Mouse (Mus musculus) monocyte, adult 2 months (primary cell): ENCODE data around the gene Rexo1.

Experiments
- DNase-seq, 2 experiments: peaks; one replicate each; pipeline ENCODE4 v3.0.0; 2022; ENCODE audit warnings: low spot score in 2 of 2, low read depth in 1 of 2

The Rexo1 gene

DNA sequence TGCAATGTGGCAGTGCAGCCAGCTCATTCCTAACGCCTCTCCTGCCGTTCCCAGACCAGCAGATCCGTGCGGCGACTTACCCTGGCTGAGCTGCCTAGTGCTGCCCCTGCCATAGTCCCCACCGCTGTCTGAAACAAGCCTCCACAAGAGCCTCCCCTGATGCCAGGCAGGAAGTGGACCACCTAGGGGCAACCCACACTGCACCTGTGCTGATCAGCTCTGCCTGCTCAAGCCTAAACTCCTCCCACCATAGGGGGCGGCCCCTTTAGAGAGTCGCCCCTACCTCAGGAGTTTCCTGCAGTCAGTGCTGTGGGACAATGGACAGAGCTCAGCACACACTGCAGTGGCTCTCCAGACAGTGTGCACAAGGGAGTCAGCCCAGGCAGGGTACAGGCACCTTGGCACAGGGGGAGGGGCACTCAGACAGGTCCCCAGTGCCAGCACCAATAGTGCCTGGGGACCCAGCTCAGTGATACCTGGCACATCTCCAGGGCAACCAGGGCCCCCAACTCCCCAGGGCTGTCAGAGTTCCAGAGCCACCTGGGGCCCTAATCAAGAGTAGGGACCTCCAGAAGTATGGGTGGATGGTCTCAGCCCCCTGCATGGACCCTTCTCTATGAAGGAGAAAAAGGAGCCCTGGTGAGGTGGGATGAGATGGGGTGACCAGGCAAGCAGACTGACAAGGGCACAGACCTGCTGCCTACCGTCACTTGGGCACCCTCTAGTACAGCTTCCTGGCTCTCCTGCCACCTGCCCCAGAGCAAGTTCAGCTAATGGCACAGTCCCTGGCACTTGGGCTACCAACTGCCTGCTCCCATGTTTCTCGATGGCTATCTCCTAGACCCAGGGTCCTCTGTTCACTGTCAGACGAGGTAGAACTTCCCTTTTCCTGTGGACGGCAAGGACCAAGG lies 23.5 kb upstream of the Rexo1 start:
- DNase-seq: no peak

DNA sequence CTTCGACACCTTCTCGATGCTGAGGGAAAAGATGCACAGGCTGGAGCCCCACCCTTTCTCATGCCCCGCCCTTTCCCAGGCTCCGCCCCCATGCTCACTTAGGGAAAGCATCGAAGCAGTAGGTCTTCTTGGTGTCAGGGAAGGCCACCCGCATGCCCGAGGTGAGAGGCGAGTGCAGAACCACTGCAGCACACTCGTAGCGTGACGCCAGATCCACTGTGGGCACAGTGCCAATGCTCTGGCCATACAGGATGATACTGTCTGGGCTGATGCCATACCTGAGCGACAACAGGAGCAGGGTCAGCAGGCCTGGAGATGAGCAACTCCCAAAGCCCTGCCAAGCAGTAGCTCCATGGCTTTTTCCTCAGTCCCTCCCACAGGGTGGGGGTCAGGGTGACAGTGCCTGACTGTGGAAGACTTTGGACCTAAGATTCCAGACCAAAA lies 22.7 kb upstream of the Rexo1 start:
- no peak for DNase-seq

DNA sequence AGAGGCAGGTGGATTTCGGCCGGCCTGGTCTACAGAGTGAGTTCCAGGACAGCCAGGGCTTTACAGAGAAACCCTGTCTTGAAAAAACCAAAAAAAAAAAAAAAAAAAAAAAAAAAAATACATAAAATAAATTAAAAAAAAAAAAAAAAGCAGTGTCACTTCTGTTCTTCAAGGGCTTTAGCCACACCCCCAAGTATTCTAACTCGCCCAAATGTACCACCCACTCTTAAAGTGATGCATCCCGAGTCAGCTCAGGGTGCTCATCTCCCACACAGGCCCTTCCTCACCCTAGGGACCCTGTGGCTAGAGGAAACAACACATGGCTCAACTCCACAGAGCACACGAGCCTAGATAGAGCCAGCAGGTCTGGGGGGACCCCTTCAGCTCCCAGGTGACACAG lies 21.7 kb upstream of the Rexo1 start:
- no peak for DNase-seq

DNA sequence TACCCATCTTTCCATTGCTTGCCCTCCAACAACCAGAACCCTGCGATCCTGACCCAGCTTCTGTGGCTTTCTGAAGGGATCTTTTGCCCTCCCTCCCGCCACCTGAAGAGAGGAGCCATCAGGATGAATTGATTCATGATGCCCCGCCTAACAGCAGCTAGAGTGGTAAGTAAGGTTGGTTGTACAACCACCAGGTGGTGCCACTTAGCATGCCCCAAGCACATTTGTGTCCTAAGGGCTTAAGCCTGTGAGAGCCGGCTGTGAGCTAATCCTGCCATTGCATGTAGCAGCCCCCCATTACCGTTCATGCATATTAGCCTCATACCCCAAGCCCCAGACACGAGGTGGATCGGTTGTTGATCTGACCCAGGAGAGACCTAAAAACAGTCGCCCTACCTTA lies 17.6 kb upstream of the Rexo1 start:
- peak in 1 of 2 experiments; percentile 36 for DNase-seq

DNA sequence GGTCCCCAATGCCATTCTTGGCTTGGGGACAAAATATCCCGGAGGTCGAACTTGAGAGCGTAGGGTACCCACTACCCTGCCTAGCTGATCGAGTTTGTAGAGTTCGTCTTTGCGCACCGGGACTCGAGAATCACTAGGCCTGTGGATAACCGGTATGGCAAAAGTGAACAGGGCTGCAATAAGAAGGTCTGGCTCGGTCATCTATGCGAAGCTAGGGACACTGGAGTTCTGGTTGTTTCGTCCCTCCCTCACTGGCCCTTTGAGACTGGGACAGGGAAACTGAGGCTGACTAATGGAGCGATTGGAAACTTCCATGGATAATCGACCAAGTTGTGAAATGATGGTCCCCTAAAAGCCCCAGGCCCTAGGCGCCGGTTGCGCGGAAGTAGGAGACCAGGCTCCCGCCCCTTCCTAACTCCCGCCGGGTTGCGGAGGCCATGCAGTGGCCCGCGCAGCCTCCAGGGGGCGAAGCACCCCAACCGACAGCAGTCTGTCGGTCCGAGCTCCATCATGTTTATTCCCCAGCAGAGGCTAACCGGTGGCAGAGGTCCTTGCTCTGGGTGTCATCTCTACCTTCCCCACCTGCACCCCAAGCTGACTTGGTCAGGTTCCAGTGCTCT lies 16.9 kb upstream of the Rexo1 start:
- DNase-seq: peak in 1 of 2 experiments; percentile 79

DNA sequence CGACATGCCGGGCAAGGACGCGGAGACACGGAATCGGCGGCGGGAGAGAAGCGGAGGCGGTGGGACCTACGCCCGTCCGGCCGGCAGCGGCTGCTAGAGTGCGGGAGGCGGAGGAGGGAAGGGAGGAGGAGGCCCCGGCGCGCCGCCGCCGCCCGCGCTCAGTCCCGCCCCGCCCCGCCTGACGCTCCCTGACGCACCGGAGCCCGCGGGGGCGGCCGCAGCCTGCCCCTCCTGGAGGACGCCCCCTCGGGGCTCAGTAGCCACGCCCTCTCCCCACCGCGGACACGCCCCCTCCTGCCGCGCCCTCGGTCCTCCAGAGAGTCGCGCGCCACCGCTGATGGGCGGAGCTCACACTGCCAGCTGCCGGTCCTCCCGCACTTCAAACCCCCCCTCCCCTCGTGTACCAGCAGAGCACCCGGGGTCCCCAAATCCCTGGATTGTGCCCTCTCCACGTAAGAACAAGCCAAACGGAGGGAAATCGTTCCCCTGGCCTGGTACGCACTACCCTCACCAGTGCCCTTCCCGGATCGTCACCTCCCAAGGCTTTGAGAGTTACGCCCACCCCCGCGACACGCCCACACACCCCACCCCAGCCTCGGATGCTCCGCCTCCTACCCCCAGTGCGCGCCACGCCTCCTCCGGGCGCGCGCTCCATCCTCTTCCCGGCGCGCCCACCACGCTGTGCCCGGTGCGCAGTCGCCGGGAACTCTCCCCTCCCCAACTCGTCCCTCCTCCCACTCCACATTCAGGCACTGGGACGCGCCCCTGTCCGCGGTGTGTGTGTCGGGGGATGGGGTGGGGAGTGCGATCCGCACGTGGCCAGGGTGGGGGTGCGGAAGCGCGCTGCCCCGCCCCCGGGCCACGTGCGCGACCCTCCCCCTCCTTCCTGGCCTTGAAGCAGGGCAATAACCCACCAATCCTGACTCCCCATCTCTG lies 16.1 kb upstream of the Rexo1 start, which contains the start of gene Klf16:
Gene Klf16, minus strand, starts transcription at position 127 of the 936 bp plus-strand sequence.
- DNase-seq: peak; percentile 89 to 98

DNA sequence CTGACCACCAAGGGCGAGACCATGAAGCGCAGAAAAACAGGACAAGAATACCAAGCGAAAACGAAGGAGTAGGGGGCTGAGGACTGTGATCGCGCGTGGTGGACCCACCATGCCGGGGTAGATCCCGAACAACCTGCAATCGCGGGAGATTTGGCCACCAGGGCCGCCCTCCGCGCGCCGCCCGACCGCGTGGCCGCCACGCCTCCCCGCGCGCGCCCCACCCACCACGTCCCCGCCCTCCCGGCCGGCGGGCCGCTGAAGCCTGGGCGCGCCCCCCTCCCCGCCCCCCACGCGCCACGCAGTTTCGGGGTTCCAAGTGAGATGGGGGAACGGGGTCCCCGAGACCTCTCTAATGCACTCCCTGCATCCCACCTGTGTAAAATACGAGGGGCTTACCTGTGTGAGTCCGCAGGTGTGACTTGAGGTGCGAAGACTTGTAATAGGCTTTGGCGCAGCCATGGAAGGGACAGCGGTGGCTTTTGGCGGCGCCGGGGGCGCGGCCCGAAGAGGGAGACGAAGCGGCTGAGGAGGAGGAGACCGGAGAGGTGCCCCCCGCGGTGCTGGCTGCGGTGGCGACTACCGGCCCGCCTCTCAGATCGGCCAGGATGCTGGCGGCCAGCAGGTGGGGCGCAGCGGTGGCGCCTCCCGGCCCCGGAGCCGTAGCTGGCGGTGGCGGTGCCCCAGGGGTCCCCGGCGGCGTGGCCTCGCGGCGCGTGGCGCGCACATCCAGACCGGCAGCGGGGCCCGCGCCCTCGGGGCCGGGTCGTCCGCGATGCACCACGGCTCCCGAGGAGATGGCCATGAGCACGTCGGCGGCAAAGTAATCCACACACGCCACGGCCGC lies 15.2 kb upstream of the Rexo1 start:
- DNase-seq: peak in 1 of 2 experiments; percentile 43

DNA sequence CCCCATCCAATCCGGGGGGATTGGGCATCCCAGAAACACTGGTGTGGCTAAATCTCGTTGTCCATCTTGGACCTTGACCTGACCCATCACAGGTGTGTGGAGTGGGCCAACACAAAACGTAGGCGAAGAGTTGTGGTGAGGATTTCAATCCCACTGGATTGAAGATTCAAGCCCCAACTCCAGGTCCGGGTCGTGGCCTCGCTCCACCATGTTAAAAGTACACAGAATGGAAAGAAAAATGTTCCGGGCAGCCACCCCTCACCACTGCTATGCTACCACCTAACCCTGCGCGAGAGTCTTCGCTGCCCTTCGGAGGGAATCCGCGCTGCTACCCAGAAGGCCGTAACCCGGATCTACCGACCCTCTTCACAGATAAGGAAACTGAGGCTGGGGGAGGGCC lies 14.6 kb upstream of the Rexo1 start:
- DNase-seq: no peak

DNA sequence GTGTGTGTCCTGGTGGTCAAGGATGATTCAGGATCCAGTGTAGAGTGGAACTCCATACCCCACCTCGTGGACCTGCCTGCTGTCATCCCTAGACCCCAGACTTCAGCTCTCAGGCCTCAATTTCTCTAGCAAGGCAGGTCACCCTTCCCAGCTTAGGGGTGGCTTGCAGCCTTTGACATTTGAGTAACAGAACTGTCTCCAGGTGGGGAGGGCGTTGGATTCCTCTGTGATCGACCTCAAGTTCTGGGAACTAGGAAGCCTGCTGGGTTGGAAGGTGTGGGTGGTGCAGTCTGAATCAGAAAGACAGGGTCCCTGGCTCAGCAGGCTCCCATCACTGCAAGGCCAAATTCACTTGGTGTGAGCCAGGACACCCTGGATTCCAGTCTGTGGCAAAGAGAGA lies 13.5 kb upstream of the Rexo1 start:
- DNase-seq: no peak

DNA sequence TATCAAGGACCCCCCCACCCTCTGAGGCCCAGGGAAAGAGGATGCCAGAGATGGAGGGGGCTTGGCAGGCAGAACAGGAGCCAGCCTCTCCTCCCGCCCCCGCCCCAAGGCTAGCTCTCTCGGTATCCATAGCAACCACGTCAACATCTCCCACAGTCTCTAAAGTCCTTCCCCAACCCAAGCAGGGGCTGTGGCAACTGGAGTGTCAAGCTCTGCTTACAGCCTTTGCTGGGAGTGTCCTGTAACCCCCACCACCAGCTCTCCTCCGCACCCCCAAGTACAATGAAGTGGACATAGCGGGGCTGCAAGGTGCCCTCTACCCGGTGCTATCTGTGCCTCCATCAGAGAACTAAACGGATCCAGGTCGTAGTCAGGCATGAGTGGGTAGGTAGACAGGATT lies 12.6 kb upstream of the Rexo1 start:
- DNase-seq: no peak

DNA sequence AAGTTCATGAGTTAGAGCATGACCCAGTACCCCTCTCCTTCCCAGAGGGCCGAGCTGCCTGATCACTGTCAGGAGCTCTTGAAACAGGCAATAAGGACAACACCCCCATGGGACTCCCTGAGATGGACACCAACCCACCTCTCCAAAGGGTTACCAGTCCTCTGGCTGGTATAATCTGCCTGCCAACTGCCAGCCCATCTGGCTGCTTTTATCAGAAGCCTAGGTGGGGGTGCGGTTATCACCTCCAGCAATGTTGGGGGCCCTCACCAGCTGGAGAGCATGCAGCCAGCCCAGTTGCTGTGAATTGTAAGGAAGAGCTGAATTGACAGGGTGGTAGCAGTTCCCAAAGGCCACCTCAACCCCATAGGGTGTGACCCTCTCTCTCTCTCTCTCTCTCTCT lies 11.1 kb upstream of the Rexo1 start:
- DNase-seq: no peak

DNA sequence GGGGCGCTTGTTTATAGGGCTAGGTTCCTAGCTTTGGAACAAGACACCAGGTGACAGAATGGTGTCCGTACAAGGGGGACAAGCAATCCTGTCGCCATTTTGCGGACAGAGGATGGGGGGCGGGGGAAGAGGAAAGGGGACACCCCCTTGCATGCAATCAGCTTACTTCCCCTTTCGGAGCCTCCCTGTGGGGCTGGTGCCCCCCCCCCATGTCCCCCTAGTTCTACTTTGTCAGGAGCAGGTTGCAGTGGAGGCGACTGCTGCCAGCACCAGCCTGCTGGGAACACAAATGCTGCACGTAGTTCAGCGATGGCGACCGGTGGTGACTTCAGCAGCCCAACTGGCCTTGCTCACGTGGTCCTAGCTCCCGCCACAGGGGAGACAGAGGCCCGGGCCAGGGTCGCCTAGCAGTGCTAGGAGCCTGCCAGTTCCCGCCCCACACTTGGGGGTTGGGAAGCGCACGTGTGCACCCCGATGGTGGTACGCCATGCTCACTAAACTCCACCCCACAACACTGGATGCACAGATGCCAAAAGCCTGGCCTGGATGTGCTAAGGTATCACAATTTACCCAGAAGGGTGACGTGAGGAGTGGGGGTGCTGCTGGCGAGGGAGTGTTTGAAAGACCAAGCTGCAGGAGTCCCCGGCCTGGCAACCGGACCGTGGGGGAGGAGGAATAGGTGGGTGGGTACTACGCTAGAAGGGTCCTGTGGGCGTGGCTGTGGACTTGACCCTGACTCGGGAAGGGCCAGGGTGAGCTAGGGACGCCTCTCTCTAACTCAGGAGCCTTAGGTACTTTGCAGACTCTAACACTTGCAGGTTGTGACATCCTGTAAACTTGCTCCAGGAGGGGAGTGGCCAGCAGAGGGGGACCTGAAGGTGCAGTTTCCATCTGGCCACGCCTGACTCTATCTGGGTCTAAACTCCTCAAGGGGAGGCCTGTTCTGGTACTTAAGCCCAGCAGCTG lies 9.8 kb upstream of the Rexo1 start:
- no peak for DNase-seq

DNA sequence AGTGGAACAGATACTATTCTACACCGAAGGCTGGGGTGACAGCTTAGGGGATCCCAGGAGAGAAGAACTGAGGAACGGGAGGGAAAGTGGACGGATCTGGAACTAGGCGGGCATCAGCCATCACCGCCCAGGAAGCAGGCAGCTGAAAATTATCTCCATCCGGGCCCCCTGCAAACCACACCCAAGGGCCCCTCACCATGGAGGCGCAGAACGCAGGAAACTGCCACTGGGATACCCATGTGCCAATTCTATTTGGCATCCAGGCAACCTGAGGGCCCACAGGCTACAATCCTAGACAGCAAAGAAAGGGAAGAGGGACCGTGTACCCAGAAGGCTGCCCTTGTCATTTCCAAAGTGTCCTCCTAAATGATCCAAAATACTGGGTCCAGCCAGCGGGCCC lies 9.1 kb upstream of the Rexo1 start:
- DNase-seq: no peak

DNA sequence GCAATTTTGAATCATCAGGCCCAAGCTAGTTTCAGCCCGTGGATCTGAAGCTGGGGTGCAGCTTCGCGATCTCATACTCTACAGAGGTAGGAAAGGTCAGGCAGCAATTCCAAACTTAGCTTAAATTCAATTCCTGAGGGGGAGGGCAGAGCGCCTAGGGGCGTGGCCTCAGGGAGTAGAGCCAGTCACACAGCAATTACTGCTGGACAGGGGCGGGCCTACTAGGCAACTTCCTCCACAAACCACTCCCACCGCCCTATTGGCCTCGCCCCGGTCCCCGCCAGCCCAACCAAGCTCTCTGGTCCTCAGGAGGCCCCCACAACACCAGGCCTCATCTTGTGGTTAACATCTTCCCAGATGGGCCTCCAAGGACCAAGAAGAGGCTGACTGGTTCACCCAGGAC lies 8.3 kb upstream of the Rexo1 start:
- peak in 1 of 2 experiments; percentile 68 for DNase-seq

DNA sequence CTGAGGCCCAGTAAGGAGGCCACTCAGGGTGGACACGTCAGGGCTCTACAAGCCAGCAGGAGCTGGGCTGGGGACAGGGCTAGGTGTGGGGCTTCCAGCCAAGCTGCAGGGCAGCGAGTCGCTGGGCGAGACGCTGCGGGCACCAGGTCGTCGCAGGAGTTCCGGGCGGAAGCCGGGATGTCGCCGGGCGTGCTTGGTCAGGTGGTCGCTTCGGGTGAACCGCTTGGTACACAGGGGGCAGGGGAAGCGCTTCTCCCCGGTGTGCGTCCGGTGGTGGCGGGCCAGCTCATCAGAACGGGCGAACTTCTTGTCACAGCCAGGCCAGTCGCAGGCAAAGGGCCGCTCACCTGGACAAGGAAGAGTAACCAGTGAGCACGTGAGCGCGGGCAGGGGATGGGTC lies 7.5 kb upstream of the Rexo1 start:
- DNase-seq: no peak

DNA sequence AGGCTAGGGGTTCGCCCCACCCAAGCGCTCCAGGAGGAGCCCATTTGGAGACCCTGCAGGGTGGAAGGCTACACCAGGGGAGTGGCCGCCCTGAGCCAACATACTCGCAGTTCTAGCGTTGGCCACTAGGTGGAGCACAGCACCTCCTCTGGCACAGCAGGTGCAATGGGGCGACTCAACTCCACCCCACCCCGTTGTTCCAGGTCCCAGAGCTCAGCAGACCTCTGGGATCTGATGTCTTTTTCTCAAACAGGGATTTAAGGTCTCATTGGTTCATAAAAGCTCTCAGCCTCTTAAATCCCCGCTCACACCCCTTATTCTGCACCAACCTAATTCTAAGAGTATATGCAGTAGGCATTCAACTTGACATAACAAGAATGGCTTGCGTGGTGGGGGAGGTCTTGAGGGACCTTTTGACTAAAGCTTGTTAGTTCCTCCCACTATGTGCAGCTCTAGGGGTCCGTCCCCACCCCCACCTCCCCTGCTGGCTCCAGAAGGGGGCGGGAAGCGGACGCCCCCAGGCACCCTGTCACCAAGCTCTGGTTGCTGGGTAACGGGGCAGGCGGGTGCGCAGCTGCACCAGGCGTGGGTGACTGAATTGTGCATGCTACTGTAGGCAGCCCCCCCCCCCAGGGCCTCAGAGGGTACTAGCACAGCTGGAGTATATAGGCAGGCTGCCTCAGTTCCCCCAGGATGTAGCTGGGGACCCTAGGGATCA lies 5.2 kb upstream of the Rexo1 start:
- DNase-seq: peak in 1 of 2 experiments; percentile 76

DNA sequence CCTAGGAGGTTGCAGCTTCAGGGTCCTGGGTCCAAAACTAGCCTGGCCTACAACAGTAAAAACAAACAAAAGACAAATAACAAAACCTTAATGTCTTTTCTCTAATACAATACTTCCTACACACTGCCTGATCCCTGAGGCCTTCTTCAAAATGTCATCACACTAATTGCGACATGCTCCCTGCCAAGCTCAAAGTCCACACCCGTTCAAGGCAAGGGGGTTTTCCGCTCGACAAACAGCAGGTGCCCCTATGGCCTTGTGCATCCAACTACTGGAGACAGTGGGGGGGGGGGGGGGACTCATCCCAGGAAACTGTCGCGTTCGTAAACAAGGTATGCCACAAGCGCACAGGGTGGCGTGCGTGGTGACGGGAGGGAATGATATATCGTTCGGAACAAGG lies 739 bp downstream of the Rexo1 start:
- no peak for DNase-seq

DNA sequence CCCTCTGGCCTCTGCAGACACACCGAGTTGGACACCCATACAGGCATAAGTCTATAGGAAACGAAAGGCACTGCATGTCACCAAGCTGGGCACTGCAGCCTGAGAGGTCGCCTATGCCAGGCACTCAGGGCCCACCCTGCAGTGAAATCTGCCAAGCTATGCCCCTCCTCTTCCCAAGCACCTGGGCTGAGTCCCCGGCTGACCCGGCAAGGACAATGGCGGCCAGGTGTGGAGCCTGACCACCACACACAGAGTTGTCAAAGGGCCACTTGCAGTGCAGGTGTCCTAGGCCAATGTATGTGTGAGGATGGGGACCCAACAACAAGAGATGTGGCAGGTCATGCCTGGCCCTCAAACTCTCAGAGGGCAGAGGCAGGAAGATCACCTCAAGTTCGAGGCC lies 1.9 kb downstream of the Rexo1 start:
- no peak for DNase-seq
